In genomic region chr5:145118461-145118860, GRCm38 (mm10) we compare ENCODE assay signal across 31 mouse cellular contexts. TPM values are rescaled to one million over a fixed set of nuclear protein-coding genes. Genes with fewer than 3 reads are reported as not detected.
DNase-seq lines count a peak whose midpoint lies in the region; ATAC-seq and TF ChIP-seq lines count a peak whose summit lies in the region.
"Had no signal": no experiment of that assay in that cellular context is flagged by ENCODE, and none has a peak within 500 bp of the region (broad histone marks: within the 10 kb centered on the region; RNA-seq: fewer than 3 reads in every experiment).

No protein-coding gene starts in this region.

- no peaks in the 10 kb centered on the region for H3K36me3 ChIP-seq in heart, adult 2 months (ENCODE audit: control insufficient read depth, insufficient read depth, low read length)
- H3K36me3 ChIP-seq in kidney, adult 2 months (ENCODE audit: control insufficient read depth, insufficient read depth, low read length) = no peaks in the 10 kb centered on the region
- H3K36me3 ChIP-seq in megakaryocyte, embryonic 14.5 days (replicated peaks; ENCODE audit: low read length) = peaks cover 66% of the 10 kb centered on the region
- H3K36me3 ChIP-seq: forebrain, embryonic 15.5 days had no signal

- no peaks in the 10 kb centered on the region; the same call in 1 of the 2 replicates for H3K27me3 ChIP-seq in heart, adult 2 months (ENCODE audit: control insufficient read depth, insufficient read depth, low read length)
- H3K27me3 ChIP-seq in kidney, adult 2 months (replicated peaks; ENCODE audit: control insufficient read depth, insufficient read depth, low read length) = no peaks in the 10 kb centered on the region
- H3K27me3 ChIP-seq in megakaryocyte, embryonic 14.5 days (replicated peaks) = no peaks in the 10 kb centered on the region
- H3K27me3 ChIP-seq: CH12.LX, Patski had no signal

- 0 out of 2 replicates have a peak, but pooled peaks cover 1% of the 10 kb centered on the region for H3K79me2 ChIP-seq in heart, adult 2 months (replicated peaks; ENCODE audit: control insufficient read depth, insufficient read depth, low read length)

- 90% methylated on average over 5 of the region's 5 CpGs for WGBS in heart, adult 2 months
- WGBS in kidney, adult 2 months = 83% methylated on average over 5 of the region's 5 CpGs

- no peak for TF ChIP-seq EP300 in heart, adult 2 months (IDR thresholded peaks at IDR 0.05; ENCODE audit: insufficient read depth, low read depth, low read length)

- intact Hi-C loops in gastrocnemius, adult 2 months (cut with DNase I) = no loop called here
- intact Hi-C loops in gastrocnemius, postnatal 14 days (cut with DNase I; ENCODE audit: low total_unique reads) = no loop called here
- intact Hi-C loops in heart, adult 2 months (cut with DNase I) = no loop called here

- peak overlapping the region; percentile 94 for H3K27ac ChIP-seq in gastrocnemius, adult 2 months
- H3K27ac ChIP-seq in heart, adult 2 months = peak overlapping the region; percentile 50
- H3K27ac ChIP-seq in kidney, adult 2 months (ENCODE audit: insufficient read depth, low read depth, low read length) = peak overlapping the region; percentile 4; the same call in 1 of the 2 replicates
- H3K27ac ChIP-seq: embryonic facial prominence, embryonic 10.5 days; embryonic facial prominence, embryonic 12.5 days; forebrain, embryonic 13.5 days; forebrain, embryonic 15.5 days had no signal

- no peak for TF ChIP-seq POLR2A in heart, adult 2 months (IDR thresholded peaks at IDR 0.05; ENCODE audit: insufficient read depth, low read depth, low read length)
- TF ChIP-seq POLR2A in kidney, adult 2 months (IDR thresholded peaks at IDR 0.05; ENCODE audit: low read depth, low read length) = no peak

- no peak for TF ChIP-seq CTCF in gastrocnemius, adult 2 months (IDR thresholded peaks at IDR 0.05)
- no peak for TF ChIP-seq CTCF in heart, adult 2 months (IDR thresholded peaks at IDR 0.05)
- no peak for TF ChIP-seq CTCF in kidney, adult 2 months (conservative IDR thresholded peaks at IDR 0.05; ENCODE audit: insufficient read depth, insufficient read length, low read depth, low read length)

- H3K4me1 ChIP-seq in heart, adult 2 months (ENCODE audit: control insufficient read depth, insufficient read depth, low read length) = peaks cover 24% of the 10 kb centered on the region
- peaks cover 3% of the 10 kb centered on the region; the same call in 1 of the 2 replicates for H3K4me1 ChIP-seq in kidney, adult 2 months (ENCODE audit: control insufficient read depth, insufficient read depth, low read length)
- peaks cover 74% of the 10 kb centered on the region for H3K4me1 ChIP-seq in megakaryocyte, embryonic 14.5 days

- no peak overlapping the region for H3K4me3 ChIP-seq in gastrocnemius, adult 2 months
- H3K4me3 ChIP-seq in heart, adult 2 months = no peak overlapping the region
- no peak overlapping the region for H3K4me3 ChIP-seq in kidney, adult 2 months (ENCODE audit: insufficient read depth, low read depth, low read length)
- peak overlapping the region; percentile 9 for H3K4me3 ChIP-seq in megakaryocyte, embryonic 14.5 days (replicated peaks)
- H3K4me3 ChIP-seq: embryonic facial prominence, embryonic 10.5 days; embryonic facial prominence, embryonic 12.5 days; forebrain, embryonic 13.5 days; forebrain, embryonic 15.5 days had no signal

- no peak overlapping the region for H3K9ac ChIP-seq in heart, adult 2 months (ENCODE audit: low read depth, low read length)
- H3K9ac ChIP-seq: embryonic facial prominence, embryonic 12.5 days; forebrain, embryonic 13.5 days; forebrain, embryonic 15.5 days had no signal

- no peak for ATAC-seq in megakaryocyte, adult 5-6 weeks (ENCODE audit: poor library complexity, severe bottlenecking)
- ATAC-seq: activated CD4-positive, CD25-positive, alpha-beta regulatory T cell, adult 4 months; CD4-positive, CD25-positive, alpha-beta regulatory T cell, adult 4 months; forebrain, embryonic 13.5 days; forebrain, embryonic 15.5 days; Patski had no signal

- DNase-seq in gastrocnemius, adult 2 months = no peak
- DNase-seq in gastrocnemius, postnatal 14 days = no peak
- DNase-seq in heart, adult 2 months = no peak
- DNase-seq in heart, adult 8-10 months (ENCODE audit: low spot score) = no peak
- DNase-seq in kidney, adult 2 months = no peak
- no peak for DNase-seq in kidney, adult 8-10 months
- DNase-seq: adrenal gland, adult 8-10 months; B cell, adult 2 months; cerebellum, adult 11 months; cerebellum, adult 18-20 months; cerebellum, adult 8-10 months; cerebellum, adult 9-11 months; cerebellum, postnatal 14 days; cerebellum, postnatal 36 days had no signal

- no peaks in the 10 kb centered on the region for H3K9me3 ChIP-seq in megakaryocyte, embryonic 14.5 days
- H3K9me3 ChIP-seq: embryonic facial prominence, embryonic 12.5 days; forebrain, embryonic 13.5 days; forebrain, embryonic 15.5 days had no signal

RNA-seq across cellular contexts. Expression of gene Arpc1b, which starts 4.4 kb away (rescaled TPM):
- 10 to 100 TPM; 20.1 to 29.9 TPM for total RNA-seq in gastrocnemius, adult 2 months (2021)
- total RNA-seq in gastrocnemius, postnatal 14 days (2021) = 10 to 100 TPM; 58.6 to 66.5 TPM
- 10 to 100 TPM; 60.8 to 75.0 TPM for total RNA-seq in heart, adult 2 months (2021)
- polyA plus RNA-seq in heart, adult 2 months (2012; rRNA removed) = 133 and 137 TPM in 2 replicates
- total RNA-seq in heart, adult 8-10 months (2022) = 10 to 100 TPM; 46.0 to 70.3 (median 55.0) TPM
- polyA plus RNA-seq in kidney, adult 2 months (2012; rRNA removed) = 184 and 193 TPM in 2 replicates
- polyA plus RNA-seq in megakaryocyte, embryonic 14.5 days (2012; ENCODE audit: insufficient read depth, low replicate concordance) = 1,949 and 2,538 TPM in 2 replicates
- 361 and 425 TPM in 2 replicates for total RNA-seq in megakaryocyte, adult 5-6 weeks (2015)
- 297 and 318 TPM in 2 replicates for total RNA-seq in megakaryocyte, adult 5-6 weeks (2017)

RNA-seq across cellular contexts. Expression of gene Pdap1, which starts 21.6 kb away (rescaled TPM):
- 10 to 100 TPM; 47.9 to 56.9 TPM for total RNA-seq in gastrocnemius, adult 2 months (2021)
- total RNA-seq in gastrocnemius, postnatal 14 days (2021) = 10 to 100 TPM; 55.4 to 58.5 TPM
- 10 to 100 TPM; 37.8 to 38.5 TPM for total RNA-seq in heart, adult 2 months (2021)
- 16.1 and 19.5 TPM in 2 replicates for polyA plus RNA-seq in heart, adult 2 months (2012; rRNA removed)
- 10 to 100 TPM; 30.2 to 50.2 (median 42.8) TPM for total RNA-seq in heart, adult 8-10 months (2022)
- 20.1 and 25.6 TPM in 2 replicates for polyA plus RNA-seq in kidney, adult 2 months (2012; rRNA removed)
- 63.5 and 118 TPM in 2 replicates for polyA plus RNA-seq in megakaryocyte, embryonic 14.5 days (2012; ENCODE audit: insufficient read depth, low replicate concordance)
- total RNA-seq in megakaryocyte, adult 5-6 weeks (2015) = 24.8 and 26.1 TPM in 2 replicates
- 140 and 144 TPM in 2 replicates for total RNA-seq in megakaryocyte, adult 5-6 weeks (2017)

RNA-seq across cellular contexts. Expression of gene Bud31, which starts 21.7 kb away (rescaled TPM):
- 10 to 100 TPM; 49.1 to 57.4 TPM for total RNA-seq in gastrocnemius, adult 2 months (2021)
- total RNA-seq in gastrocnemius, postnatal 14 days (2021) = 10 to 100 TPM; 59.0 to 59.8 TPM
- 10 to 100 TPM; 56.5 to 66.5 TPM for total RNA-seq in heart, adult 2 months (2021)
- polyA plus RNA-seq in heart, adult 2 months (2012; rRNA removed) = 36.6 and 48.0 TPM in 2 replicates
- total RNA-seq in heart, adult 8-10 months (2022) = 10 to 100 TPM; 53.1 to 60.7 (median 57.3) TPM
- polyA plus RNA-seq in kidney, adult 2 months (2012; rRNA removed) = 71.5 and 84.1 TPM in 2 replicates
- 7.0 and 13.8 TPM in 2 replicates for polyA plus RNA-seq in megakaryocyte, embryonic 14.5 days (2012; ENCODE audit: insufficient read depth, low replicate concordance)
- 179 and 181 TPM in 2 replicates for total RNA-seq in megakaryocyte, adult 5-6 weeks (2015)
- total RNA-seq in megakaryocyte, adult 5-6 weeks (2017) = 217 and 234 TPM in 2 replicates

RNA-seq across cellular contexts. Expression of gene Kpna7, which starts 34.6 kb away (rescaled TPM):
- not detected for total RNA-seq in gastrocnemius, adult 2 months (2021)
- not detected for total RNA-seq in gastrocnemius, postnatal 14 days (2021)
- total RNA-seq in heart, adult 2 months (2021) = not detected
- not detected in 2 replicates for polyA plus RNA-seq in heart, adult 2 months (2012; rRNA removed)
- total RNA-seq in heart, adult 8-10 months (2022) = not detected
- not detected in 2 replicates for polyA plus RNA-seq in kidney, adult 2 months (2012; rRNA removed)
- polyA plus RNA-seq in megakaryocyte, embryonic 14.5 days (2012; ENCODE audit: insufficient read depth, low replicate concordance) = not detected in 2 replicates
- not detected in 2 replicates for total RNA-seq in megakaryocyte, adult 5-6 weeks (2015)
- total RNA-seq in megakaryocyte, adult 5-6 weeks (2017) = not detected in 2 replicates
- total RNA-seq: adrenal gland, adult 18-20 months; adrenal gland, adult 8-10 months; adrenal gland, postnatal 14 days; adrenal gland, postnatal 36 days; CH12.LX; common myeloid progenitor, adult 5-6 weeks; G1E had no signal
- polyA plus RNA-seq: activated CD4-positive, CD25-positive, alpha-beta regulatory T cell, adult 4 months; CD4-positive, CD25-positive, alpha-beta regulatory T cell, adult 4 months; embryonic facial prominence, embryonic 12.5 days; embryonic facial prominence, embryonic 14.5 days; forebrain, embryonic 11.5 days; forebrain, embryonic 13.5 days; forebrain, embryonic 15.5 days; G1E had no signal

RNA-seq across cellular contexts. Expression of gene Arpc1a, which starts 34.8 kb away (rescaled TPM):
- total RNA-seq in gastrocnemius, adult 2 months (2021) = 10 to 100 TPM; 23.8 to 30.3 TPM
- total RNA-seq in gastrocnemius, postnatal 14 days (2021) = 10 to 100 TPM; 32.9 to 38.3 TPM
- total RNA-seq in heart, adult 2 months (2021) = 10 to 100 TPM; 60.4 to 64.4 TPM
- 67.8 and 79.9 TPM in 2 replicates for polyA plus RNA-seq in heart, adult 2 months (2012; rRNA removed)
- 10 to 100 TPM; 59.9 to 67.2 (median 63.8) TPM for total RNA-seq in heart, adult 8-10 months (2022)
- 123 and 141 TPM in 2 replicates for polyA plus RNA-seq in kidney, adult 2 months (2012; rRNA removed)
- polyA plus RNA-seq in megakaryocyte, embryonic 14.5 days (2012; ENCODE audit: insufficient read depth, low replicate concordance) = 25.4 and 41.5 TPM in 2 replicates
- 98.2 and 102 TPM in 2 replicates for total RNA-seq in megakaryocyte, adult 5-6 weeks (2015)
- total RNA-seq in megakaryocyte, adult 5-6 weeks (2017) = 65.2 and 77.0 TPM in 2 replicates

Comparison
In these comparisons a context has a peak if more than half of its experiments do, and no peak if none do; other contexts are left out.
1. H3K27ac ChIP-seq: peak in every context shown above with its lines; median percentile 94 in gastrocnemius, adult 2 months; 50 in heart, adult 2 months; 4 in kidney, adult 2 months.